Mouse (Mus musculus) cerebellum, adult 2 months (tissue): ENCODE measurements around the gene Htr1d.

Experiments used
- CTCF ChIP-seq: fragments of 200-500 bp; IDR thresholded peaks from 2 replicates; pipeline ENCODE4 v1.5.1; 2011; ENCODE audit warnings: low read depth, mild to moderate bottlenecking, control low read depth, low read length, moderate library complexity, borderline replicate concordance; ENCODE audit not compliant: insufficient read depth
- POLR2A ChIP-seq: fragments of 200-500 bp; IDR thresholded peaks from 2 replicates; pipeline ENCODE4 v1.6.1; 2011; ENCODE audit warnings: low read length, control low read depth, borderline replicate concordance; ENCODE audit not compliant: insufficient read depth

- TF ChIP-seq POLR2A: no peak
- no peak for TF ChIP-seq CTCF
These were observed 38.9 kb downstream of the Htr1d start, which contains the start of gene 6030445D17Rik for GRCm38 (mm10) chr4:136462086-136462838.
